Mouse (Mus musculus) stomach, embryonic 15.5 days (tissue): Measurements from ENCODE around the gene Socs1. TPM values are rescaled to one million over a fixed set of nuclear protein-coding genes. Genes with fewer than 3 reads are reported as not detected.
"Not testable (repeated sequence)": the region's sequence is repeated elsewhere in the genome, so short reads cannot be mapped to it uniquely, and the experiment has no call there.

Experiments
- ATAC-seq: fragments of 200-750 bp; cut with Nextera tagmentation; 2 replicates; pipeline ENCODE4 v1.8.0; 2017; ENCODE audit warnings: low read depth, moderate number of reproducible peaks, moderate TSS enrichment; ENCODE audit not compliant: insufficient read depth, low FRiP score
- H3K27ac ChIP-seq: fragments of 300-500 bp; sonication (generic); 2 replicates; pipeline ENCODE4 v1.5.1; 2015; ENCODE audit warnings: mild to moderate bottlenecking, inconsistent platforms
- H3K27me3 ChIP-seq: fragments of 300-500 bp; sonication (generic); replicated peaks from 2 replicates; pipeline ENCODE4 v1.6.1; 2015; ENCODE audit warnings: inconsistent platforms
- H3K36me3 ChIP-seq: fragments of 300-500 bp; sonication (generic); 2 replicates; pipeline ENCODE4 v1.6.1; 2015; ENCODE audit warnings: inconsistent platforms
- H3K4me1 ChIP-seq: fragments of 300-500 bp; sonication (generic); 2 replicates; pipeline ENCODE4 v1.6.1; 2015; ENCODE audit warnings: inconsistent platforms
- H3K4me2 ChIP-seq: fragments of 300-500 bp; sonication (generic); 2 replicates; pipeline ENCODE4 v1.6.1; 2015; ENCODE audit warnings: mild to moderate bottlenecking, inconsistent platforms
- H3K4me3 ChIP-seq: fragments of 300-500 bp; sonication (generic); replicated peaks from 2 replicates; pipeline ENCODE4 v1.5.1; 2015; ENCODE audit warnings: inconsistent platforms
- H3K9ac ChIP-seq: fragments of 300-500 bp; sonication (generic); 2 replicates; pipeline ENCODE4 v1.6.1; 2015; ENCODE audit warnings: inconsistent platforms
- H3K9me3 ChIP-seq: fragments of 300-500 bp; sonication (generic); 2 replicates; pipeline ENCODE4 v1.6.1; 2016; ENCODE audit warnings: inconsistent platforms
- WGBS: fragments of 180-500 bp; shearing (Covaris S2); methylation state at CpG from one replicate; pipeline ENCODE4 v1.1.7; 2015; 5-methylcytosine and 5-hydroxymethylcytosine counted together
- polyA plus RNA-seq: library from polyadenylated mRNA; unstranded; fragments of >200 nt; fragmentation: Nextera tagmentation; extraction: Ambion mirVana; gene quantifications from 2 replicates; pipeline ENCODE4 v1.2.1, GENCODE M21; 2015

Gene Socs1
- polyA plus RNA-seq, 1 experiment from 2014 or later = 10.2 TPM

DNA sequence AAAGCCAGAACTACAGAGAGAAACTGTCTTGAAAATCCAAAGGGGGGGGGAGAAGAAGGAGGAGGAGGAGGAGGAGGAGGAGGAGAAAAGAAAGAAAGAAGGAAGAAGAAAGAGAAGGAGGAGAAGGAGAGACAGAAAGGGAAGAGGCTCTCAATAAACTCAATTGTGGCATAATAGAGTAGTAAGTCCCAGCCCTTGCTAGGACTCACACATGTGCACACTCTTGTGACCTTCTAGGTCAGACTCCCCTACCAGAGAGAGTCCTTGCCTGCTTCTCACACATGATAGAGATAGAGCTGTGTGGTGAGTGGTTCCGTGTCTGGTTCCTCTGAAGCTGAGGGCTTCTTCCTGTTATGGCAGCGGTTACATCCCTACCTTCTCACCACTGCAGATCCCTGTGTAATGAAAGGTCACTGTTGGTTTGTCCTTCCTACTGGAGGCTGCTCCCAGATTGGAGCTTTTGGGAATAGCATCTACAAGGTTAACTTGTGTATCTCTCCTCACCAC is 27.6 kb upstream of the Socs1 start, which contains the start of gene Gm11172:
Gene Gm11172 (plus strand): TSS at position 51 of the 507 bp plus-strand sequence.
- H3K27ac ChIP-seq = no peak within 1 kb of the TSS
- H3K27me3 ChIP-seq = no peaks in the 10 kb centered on the region
- H3K4me3 ChIP-seq = no peak within 1 kb of the TSS
- no peak within 1 kb of the TSS for H3K4me2 ChIP-seq
- H3K36me3 ChIP-seq = no peaks in the 10 kb centered on the region
- H3K9me3 ChIP-seq = no peaks in the 10 kb centered on the region
- no peak within 1 kb of the TSS for H3K9ac ChIP-seq
- ATAC-seq = no peak
- WGBS = 83% methylated on average over 2 of the region's 2 CpGs
- no peaks in the 10 kb centered on the region for H3K4me1 ChIP-seq

GRCm38 (mm10) chr16:10810376-10810775 is 25.0 kb upstream of the Socs1 start:
- no peak for ATAC-seq
- H3K4me3 ChIP-seq = no peak overlapping the region
- WGBS = 87% methylated on average over 1 of the region's 1 CpGs
- H3K4me1 ChIP-seq = no peaks in the 10 kb centered on the region
- H3K36me3 ChIP-seq = no peaks in the 10 kb centered on the region
- H3K27me3 ChIP-seq = no peaks in the 10 kb centered on the region
- no peak overlapping the region for H3K4me2 ChIP-seq
- no peak overlapping the region for H3K27ac ChIP-seq
- H3K9ac ChIP-seq = no peak overlapping the region
- H3K9me3 ChIP-seq = no peaks in the 10 kb centered on the region

DNA sequence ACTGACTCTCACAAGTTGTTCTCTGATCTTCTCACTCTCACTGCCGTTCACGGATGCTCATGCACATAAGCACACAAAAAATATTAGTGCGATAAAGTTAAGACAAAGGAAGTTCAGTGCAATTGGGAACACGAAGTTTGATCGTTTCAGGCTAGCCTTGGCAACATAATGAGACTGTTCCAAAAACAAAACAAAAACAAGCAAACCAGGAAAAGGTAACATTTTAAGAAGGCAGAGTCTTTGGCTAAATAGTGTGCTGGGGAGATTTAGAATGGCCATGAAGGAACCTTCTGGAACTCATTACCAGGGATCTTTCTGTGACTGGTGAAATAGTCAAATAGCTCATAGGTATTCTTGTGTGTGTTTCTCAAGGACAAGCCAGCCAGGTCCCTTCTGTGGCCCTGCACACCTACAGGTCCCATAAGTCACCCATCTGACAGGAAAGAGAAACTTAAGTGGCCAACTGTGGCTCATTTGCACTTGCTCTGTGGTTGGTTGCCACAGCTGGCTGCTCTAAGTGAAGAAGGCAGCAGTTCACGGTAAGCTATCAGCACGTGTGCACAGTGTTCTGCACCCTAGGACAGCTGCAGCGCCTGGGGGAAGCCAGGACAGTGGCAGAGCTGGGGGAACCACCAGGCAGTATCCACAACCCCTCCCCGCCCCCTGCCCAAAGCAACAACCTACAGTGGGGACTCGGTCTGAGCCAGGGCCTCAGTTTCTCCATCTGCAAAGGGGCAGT is 20.6 kb upstream of the Socs1 start, which contains the start of gene Prm1:
Gene Prm1 (minus strand): TSS at position 51 of the 739 bp plus-strand sequence.
- no peaks in the 10 kb centered on the region for H3K27me3 ChIP-seq
- 77% methylated on average over 10 of the region's 10 CpGs for WGBS
- H3K4me2 ChIP-seq = no peak within 1 kb of the TSS
- H3K9ac ChIP-seq = no peak within 1 kb of the TSS
- no peaks in the 10 kb centered on the region for H3K4me1 ChIP-seq
- H3K4me3 ChIP-seq = no peak within 1 kb of the TSS
- H3K36me3 ChIP-seq = no peaks in the 10 kb centered on the region
- no peak for ATAC-seq
- H3K27ac ChIP-seq = no peak within 1 kb of the TSS
- H3K9me3 ChIP-seq = no peaks in the 10 kb centered on the region

GRCm38 (mm10) chr16:10802420-10802819 is 17.1 kb upstream of the Socs1 start:
- not testable (repeated sequence) for H3K27ac ChIP-seq, H3K9ac ChIP-seq, H3K36me3 ChIP-seq, H3K9me3 ChIP-seq, H3K4me2 ChIP-seq, H3K4me3 ChIP-seq, H3K27me3 ChIP-seq, H3K4me1 ChIP-seq
- 62% methylated on average over 3 of the region's 3 CpGs for WGBS
- ATAC-seq = peak; percentile 85

DNA sequence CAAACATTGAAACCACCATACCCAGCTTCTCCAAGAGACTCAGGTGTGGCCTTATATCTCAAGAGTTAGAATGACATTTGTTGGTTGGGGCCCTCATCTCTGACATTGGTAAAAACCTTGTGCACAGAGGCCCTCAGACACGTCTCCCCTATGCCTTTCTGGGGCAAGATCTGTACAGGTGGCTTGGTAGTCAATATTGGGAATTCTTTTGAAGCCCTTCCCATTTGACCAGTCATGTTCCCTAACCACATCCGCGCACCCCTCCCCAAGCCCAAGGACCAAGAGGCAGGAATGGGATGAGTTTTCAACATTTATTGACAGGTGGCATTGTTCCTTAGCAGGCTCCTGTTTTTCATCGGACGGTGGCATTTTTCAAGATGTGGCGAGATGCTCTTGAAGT is 10.7 kb upstream of the Socs1 start, which contains the start of gene Prm2:
Gene Prm2 (minus strand): TSS at position 101 of the 400 bp plus-strand sequence.
- Histone ChIP-seq H3K9ac (no peak within 1 kb of the TSS), H3K27ac (no peak within 1 kb of the TSS), H3K4me1 (no peaks in the 10 kb centered on the region), H3K9me3 (no peaks in the 10 kb centered on the region), H3K27me3 (peaks cover 10% of the 10 kb centered on the region), H3K4me2 (no peak within 1 kb of the TSS), H3K4me3 (no peak within 1 kb of the TSS), H3K36me3 (no peaks in the 10 kb centered on the region)
- 73% methylated on average over 6 of the region's 6 CpGs for WGBS
- no peak for ATAC-seq

- no peaks in the 10 kb centered on the region for H3K36me3 ChIP-seq
- H3K27me3 ChIP-seq = no peaks in the 10 kb centered on the region; the same call in 1 of the 2 replicates
- peaks cover 9% of the 10 kb centered on the region for H3K4me1 ChIP-seq
- H3K27ac ChIP-seq = no peak within 1 kb of the TSS
- H3K9me3 ChIP-seq = no peaks in the 10 kb centered on the region
- H3K4me3 ChIP-seq = no peak within 1 kb of the TSS
- H3K9ac ChIP-seq = no peak within 1 kb of the TSS
- 73% methylated on average over 9 of the region's 9 CpGs for WGBS
- no peak within 1 kb of the TSS for H3K4me2 ChIP-seq
- ATAC-seq = no peak
Observed at GRCm38 (mm10) chr16:10790702-10791101, 5.4 kb upstream of the Socs1 start, which contains the start of gene Prm3. Prm3 (minus strand) TSS chr16:10790914.

DNA sequence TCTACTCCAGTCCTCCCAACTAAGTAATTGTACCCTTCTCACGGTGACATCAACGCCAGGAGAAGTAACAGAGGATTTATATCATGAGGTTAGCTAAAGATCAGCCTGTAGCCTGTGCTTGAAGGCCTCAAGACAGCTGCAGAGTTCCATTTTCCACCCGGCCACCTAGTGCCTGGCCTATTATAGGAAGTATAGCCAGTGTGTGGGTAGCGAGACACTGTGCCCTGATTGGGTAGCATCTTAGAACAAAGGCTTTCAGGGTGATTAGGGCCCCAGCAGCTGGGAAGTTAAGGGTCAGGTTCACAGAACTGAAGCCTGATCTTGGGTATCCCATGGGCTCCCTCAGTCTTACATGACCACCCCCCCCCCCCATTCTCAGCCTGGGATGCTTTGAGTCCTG is 3.5 kb upstream of the Socs1 start:
- Histone ChIP-seq H3K4me2 (no peak overlapping the region), H3K36me3 (no peaks in the 10 kb centered on the region), H3K9me3 (no peaks in the 10 kb centered on the region), H3K9ac (no peak overlapping the region), H3K27me3 (no peaks in the 10 kb centered on the region), H3K27ac (no peak overlapping the region), H3K4me1 (peaks cover 14% of the 10 kb centered on the region), H3K4me3 (no peak overlapping the region)
- no peak for ATAC-seq
- WGBS = 66% methylated on average over 4 of the region's 4 CpGs

GRCm38 (mm10) chr16:10788271-10788670 is 2.9 kb upstream of the Socs1 start, which contains the start of gene Tnp2:
Tnp2 (minus strand) TSS chr16:10788660.
- 46% methylated on average over 16 of the region's 16 CpGs for WGBS
- Histone ChIP-seq H3K4me2 (no peak within 1 kb of the TSS), H3K9ac (no peak within 1 kb of the TSS), H3K27ac (no peak within 1 kb of the TSS), H3K9me3 (no peaks in the 10 kb centered on the region), H3K27me3 (no peaks in the 10 kb centered on the region), H3K4me1 (peaks cover 17% of the 10 kb centered on the region), H3K36me3 (no peaks in the 10 kb centered on the region), H3K4me3 (no peak within 1 kb of the TSS)
- no peak for ATAC-seq

GRCm38 (mm10) chr16:10787548-10788058 is 2.3 kb upstream of the Socs1 start:
- Histone ChIP-seq H3K27me3 (no peaks in the 10 kb centered on the region), H3K36me3 (no peaks in the 10 kb centered on the region), H3K4me1 (peaks cover 23% of the 10 kb centered on the region), H3K27ac (no peak overlapping the region), H3K4me3 (no peak overlapping the region), H3K9ac (no peak overlapping the region), H3K9me3 (no peaks in the 10 kb centered on the region), H3K4me2 (no peak overlapping the region)
- no peak for ATAC-seq
- 72% methylated on average over 7 of the region's 7 CpGs for WGBS

DNA sequence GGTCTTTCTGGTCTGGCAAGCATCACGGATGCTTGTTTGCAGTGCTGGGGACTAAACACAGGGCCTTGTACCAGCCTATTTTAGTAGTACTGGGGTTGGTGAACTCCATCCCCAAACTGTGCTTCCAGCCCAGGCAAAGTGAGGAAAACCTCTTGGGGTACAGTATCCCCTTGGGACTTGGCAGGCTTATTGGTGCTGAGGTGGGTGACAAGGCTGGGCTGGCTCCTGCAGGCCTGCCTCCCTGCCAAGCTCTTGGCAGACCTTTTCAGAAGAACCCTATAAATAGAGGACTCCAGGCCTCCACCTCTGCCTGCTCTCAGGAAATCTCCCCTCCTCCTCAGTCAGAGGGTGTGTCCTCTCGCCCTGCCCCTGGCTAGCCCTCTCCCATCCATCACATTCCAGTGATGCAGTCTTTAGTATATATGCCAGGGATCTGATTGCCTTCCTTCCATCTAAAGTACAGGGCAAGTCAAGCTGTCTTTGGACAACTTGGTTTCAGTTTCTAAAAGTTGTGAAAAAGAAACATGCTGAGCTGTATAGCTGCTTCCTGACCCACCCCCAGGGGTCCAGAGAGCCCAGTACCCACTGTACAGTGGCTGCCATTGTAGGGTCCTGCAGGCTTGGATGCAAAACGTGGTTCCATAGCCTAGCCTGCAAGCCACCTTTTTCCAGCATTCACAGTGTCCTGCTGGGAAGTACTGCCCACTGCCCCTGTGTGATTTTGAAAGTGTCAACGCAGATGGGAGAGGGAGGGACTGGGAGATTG is 1.6 kb upstream of the Socs1 start:
- Histone ChIP-seq H3K9me3 (no peaks in the 10 kb centered on the region), H3K36me3 (no peaks in the 10 kb centered on the region), H3K9ac (no peak overlapping the region), H3K4me3 (peak overlapping the region; percentile 76; the same call in 1 of the 2 replicates), H3K27me3 (no peaks in the 10 kb centered on the region), H3K4me1 (peaks cover 30% of the 10 kb centered on the region), H3K27ac (peak overlapping the region; percentile 100), H3K4me2 (peak overlapping the region; percentile 96)
- WGBS = 45% methylated on average over 4 of the region's 4 CpGs
- ATAC-seq = no peak

DNA sequence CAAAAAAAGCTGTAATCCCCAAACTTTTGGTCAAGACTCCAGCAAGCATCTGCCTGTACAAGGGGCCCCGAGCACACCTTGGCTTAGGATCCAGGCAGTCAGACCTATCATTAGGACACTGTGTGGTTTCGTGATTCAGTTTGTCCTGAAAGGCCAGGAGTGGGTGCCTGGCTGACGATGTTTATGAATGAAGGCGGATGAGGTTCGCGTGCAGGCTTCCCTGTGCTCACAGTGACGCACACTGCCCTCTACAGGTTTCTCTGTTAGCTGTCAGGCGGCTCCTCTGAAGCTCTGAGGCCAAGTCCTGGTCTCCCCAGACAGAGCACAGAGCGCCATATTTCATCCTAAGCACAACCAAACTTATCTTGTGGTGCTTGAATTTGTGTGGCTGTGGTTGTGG is 952 bp upstream of the Socs1 start:
- H3K27ac ChIP-seq = peak overlapping the region; percentile 100
- peak overlapping the region; percentile 96 for H3K4me2 ChIP-seq
- no peaks in the 10 kb centered on the region for H3K27me3 ChIP-seq
- H3K9ac ChIP-seq = peak overlapping the region; percentile 66; the same call in 1 of the 2 replicates
- peak overlapping the region; percentile 76 for H3K4me3 ChIP-seq
- peaks cover 36% of the 10 kb centered on the region for H3K4me1 ChIP-seq
- WGBS = 1% methylated on average over 9 of the region's 9 CpGs
- no peaks in the 10 kb centered on the region for H3K36me3 ChIP-seq
- ATAC-seq = peak; percentile 41
- no peaks in the 10 kb centered on the region for H3K9me3 ChIP-seq
